Mouse (Mus musculus) heart, adult 11 months (tissue): Measurements from ENCODE around the gene Olfr155.

Source experiments
- DNase-seq: peaks from one replicate; pipeline ENCODE4 v3.0.0; 2022

The Olfr155 gene

GRCm38 (mm10) chr4:43897209-43897608 is 45.8 kb downstream of the Olfr155 start:
- DNase-seq: no peak

- peak; percentile 64 for DNase-seq
These were observed 47.8 kb downstream of the Olfr155 start for GRCm38 (mm10) chr4:43899197-43899596.

- no peak for DNase-seq
These were observed 52.3 kb downstream of the Olfr155 start for GRCm38 (mm10) chr4:43903690-43904089.

- peak; percentile 81 for DNase-seq
These were observed 55.1 kb downstream of the Olfr155 start for GRCm38 (mm10) chr4:43906443-43906842.
